Mouse (Mus musculus) kidney, embryonic 14.5 days (tissue): ENCODE results near the gene Zfp85. TPM values are rescaled to one million over a fixed set of nuclear protein-coding genes. Genes with fewer than 3 reads are reported as not detected.
"Not testable (repeated sequence)": the region's sequence is repeated elsewhere in the genome, so short reads cannot be mapped to it uniquely, and the experiment has no call there.

Experiments
- ATAC-seq: fragments of 200-750 bp; cut with Nextera tagmentation; 2 replicates; pipeline ENCODE4 v1.8.0; 2017; ENCODE audit warnings: moderate number of reproducible peaks, mild to moderate bottlenecking, moderate TSS enrichment, moderate library complexity; ENCODE audit not compliant: low FRiP score, low TSS enrichment
- H3K27ac ChIP-seq: fragments of 300-500 bp; sonication (generic); 2 replicates; pipeline ENCODE4 v1.5.1; 2014; ENCODE audit warnings: low read depth, mild to moderate bottlenecking, low read length, moderate library complexity, mixed read lengths
- H3K27me3 ChIP-seq: fragments of 300-500 bp; sonication (generic); 2 replicates; pipeline ENCODE4 v1.6.1; 2014; ENCODE audit warnings: mild to moderate bottlenecking, low read length; ENCODE audit not compliant: control insufficient read depth, insufficient read depth
- H3K36me3 ChIP-seq: fragments of 300-500 bp; sonication (generic); 2 replicates; pipeline ENCODE4 v1.6.1; 2014; ENCODE audit warnings: low read length, mixed read lengths; ENCODE audit not compliant: control insufficient read depth, insufficient read depth
- H3K4me1 ChIP-seq: fragments of 300-500 bp; sonication (generic); 2 replicates; pipeline ENCODE4 v1.6.1; 2014; ENCODE audit warnings: low read length, mixed read lengths; ENCODE audit not compliant: control insufficient read depth, insufficient read depth
- H3K4me2 ChIP-seq: fragments of 300-500 bp; sonication (generic); replicated peaks from 2 replicates; pipeline ENCODE4 v1.6.1; 2014; ENCODE audit warnings: low read depth, mild to moderate bottlenecking, low read length
- H3K4me3 ChIP-seq: fragments of 300-500 bp; sonication (generic); 2 replicates; pipeline ENCODE4 v1.5.1; 2014; ENCODE audit warnings: mild to moderate bottlenecking, low read length
- H3K9ac ChIP-seq: fragments of 300-500 bp; sonication (generic); 2 replicates; pipeline ENCODE4 v1.6.1; 2014; ENCODE audit warnings: low read depth, mild to moderate bottlenecking, low read length, moderate library complexity
- H3K9me3 ChIP-seq: fragments of 300-500 bp; sonication (generic); 2 replicates; pipeline ENCODE4 v1.6.1; 2016; ENCODE audit warnings: low read length; ENCODE audit not compliant: control insufficient read depth
- WGBS: fragments of 180-500 bp; shearing (Covaris S2); extraction: QIAGEN DNeasy Blood & Tissue Kit; methylation state at CpG from one replicate; pipeline ENCODE4 v1.1.7; 2014; 5-methylcytosine and 5-hydroxymethylcytosine counted together
- polyA plus RNA-seq: library from polyadenylated mRNA; unstranded; fragments of >200 nt; fragmentation: Nextera tagmentation; extraction: Ambion mirVana; gene quantifications from 2 replicates; pipeline ENCODE4 v1.2.1, GENCODE M21; 2014

The Zfp85 gene
- polyA plus RNA-seq, result 7.1 and 7.6 TPM in 2 replicates

DNA sequence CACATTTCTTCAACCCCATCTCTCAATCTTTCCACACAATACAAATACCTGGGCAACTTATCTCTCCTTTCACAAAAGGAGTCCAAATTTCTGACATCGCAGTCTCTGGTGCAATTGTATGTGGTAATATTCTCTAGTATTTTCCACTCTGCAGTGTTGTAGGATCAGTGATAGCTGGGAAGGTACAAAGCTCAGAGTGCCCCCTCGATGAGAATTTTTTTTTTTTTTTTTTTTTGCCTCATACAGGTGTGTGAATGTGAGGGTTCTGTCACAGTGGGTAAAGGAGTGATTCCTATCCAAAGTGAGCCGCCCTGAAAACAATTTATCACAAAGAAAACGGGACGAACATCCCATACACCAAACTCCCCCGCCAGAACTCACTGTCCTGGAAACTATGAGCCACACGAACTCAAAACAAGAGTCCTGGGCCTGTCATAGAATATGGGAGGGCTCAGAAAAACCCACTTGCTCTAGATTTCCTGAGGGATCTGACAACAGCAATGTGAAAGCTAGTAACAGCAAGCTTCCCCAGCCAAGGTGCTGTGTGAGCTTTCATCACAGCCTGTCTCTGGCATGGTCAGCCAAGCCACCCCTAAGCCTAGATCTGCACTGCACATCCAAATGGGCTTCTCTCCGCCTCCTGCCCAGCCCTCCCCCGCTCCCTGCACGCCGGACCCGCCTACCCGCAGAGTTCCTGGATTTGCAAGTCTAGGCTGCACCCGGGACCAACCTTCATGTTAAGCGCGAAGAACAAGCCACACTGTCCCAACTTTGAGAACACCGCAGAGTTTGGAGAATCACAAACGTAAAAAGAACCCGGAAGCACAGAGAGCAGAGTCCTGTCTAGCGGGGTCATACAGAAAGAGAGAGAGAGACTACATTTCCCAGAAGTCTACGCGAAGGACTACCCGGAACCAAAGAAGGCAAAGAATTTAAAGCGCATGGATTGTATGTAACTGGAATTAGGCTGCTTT is at the start of gene Zfp85:
Gene Zfp85 (minus strand): TSS at position 896 of the 974 bp plus-strand sequence.
- no peaks in the 10 kb centered on the region for H3K36me3 ChIP-seq
- H3K27ac ChIP-seq, result peak within 1 kb of the TSS; percentile 76; the same call in 1 of the 2 replicates
- WGBS, result 6% methylated on average over 24 of the region's 24 CpGs
- H3K4me1 ChIP-seq, result no peaks in the 10 kb centered on the region
- peak within 1 kb of the TSS; percentile 61 for H3K9ac ChIP-seq
- H3K9me3 ChIP-seq, result no peaks in the 10 kb centered on the region
- no peaks in the 10 kb centered on the region for H3K27me3 ChIP-seq
- ATAC-seq, result peak; percentile 97
- peak within 1 kb of the TSS; percentile 71 for H3K4me3 ChIP-seq
- H3K4me2 ChIP-seq, result peak within 1 kb of the TSS; percentile 41

DNA sequence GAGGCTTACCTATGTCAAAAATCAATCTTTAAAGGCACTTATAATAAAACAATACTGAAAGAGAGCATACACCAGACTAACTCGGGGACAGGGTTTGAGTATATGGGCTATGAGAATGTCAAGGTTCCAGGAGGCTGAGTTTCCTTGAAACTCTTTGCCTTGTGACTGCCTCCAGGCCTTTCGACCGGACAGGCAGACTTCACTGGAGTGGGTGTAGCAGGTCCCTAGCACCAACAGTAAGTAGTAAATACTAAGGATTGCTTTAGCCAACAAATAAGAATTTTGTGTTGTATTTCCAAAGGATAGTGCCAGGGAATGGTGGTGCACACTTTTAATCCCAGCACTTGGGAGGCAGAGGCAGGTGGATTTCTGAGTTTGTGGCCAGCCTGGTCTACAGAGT is 44.1 kb upstream of the Zfp85 start:
- not testable (repeated sequence) for H3K9ac ChIP-seq, H3K4me3 ChIP-seq, H3K9me3 ChIP-seq, ATAC-seq, H3K27ac ChIP-seq, H3K27me3 ChIP-seq, H3K4me1 ChIP-seq, H3K36me3 ChIP-seq, H3K4me2 ChIP-seq
- WGBS, result 89% methylated on average over 3 of the region's 3 CpGs

GRCm38 (mm10) chr13:67798618-67799017 is 43.6 kb upstream of the Zfp85 start:
- no peaks in the 10 kb centered on the region for H3K27me3 ChIP-seq
- H3K36me3 ChIP-seq, result no peaks in the 10 kb centered on the region
- no peak overlapping the region for H3K27ac ChIP-seq
- WGBS, result 76% methylated on average over 3 of the region's 3 CpGs
- no peak overlapping the region for H3K4me2 ChIP-seq
- no peak overlapping the region for H3K9ac ChIP-seq
- ATAC-seq, result no peak
- no peaks in the 10 kb centered on the region for H3K4me1 ChIP-seq
- no peaks in the 10 kb centered on the region for H3K9me3 ChIP-seq
- no peak overlapping the region for H3K4me3 ChIP-seq

- Histone ChIP-seq H3K4me3 (no peak overlapping the region), H3K27me3 (no peaks in the 10 kb centered on the region), H3K9ac (no peak overlapping the region), H3K4me1 (no peaks in the 10 kb centered on the region), H3K36me3 (no peaks in the 10 kb centered on the region), H3K4me2 (no peak overlapping the region), H3K9me3 (peaks cover 4% of the 10 kb centered on the region; the same call in 1 of the 2 replicates), H3K27ac (no peak overlapping the region)
- ATAC-seq, result no peak
- WGBS, result 97% methylated on average over 10 of the region's 10 CpGs
These were observed 37.0 kb upstream of the Zfp85 start for GRCm38 (mm10) chr13:67791921-67792455.

GRCm38 (mm10) chr13:67779265-67780221 is 24.5 kb upstream of the Zfp85 start, which contains the start of gene Zfp493:
TSS of gene Zfp493 (plus strand) at chr13:67779693.
- 0 out of 2 replicates have a peak, but pooled peaks cover 2% of the 10 kb centered on the region for H3K4me1 ChIP-seq
- H3K27ac ChIP-seq, result no peak within 1 kb of the TSS
- H3K36me3 ChIP-seq, result no peaks in the 10 kb centered on the region
- peak within 1 kb of the TSS; percentile 63 for H3K9ac ChIP-seq
- H3K9me3 ChIP-seq, result no peaks in the 10 kb centered on the region
- ATAC-seq, result peak; percentile 97
- WGBS, result 8% methylated on average over 26 of the region's 26 CpGs
- peak within 1 kb of the TSS; percentile 74 for H3K4me2 ChIP-seq
- peak within 1 kb of the TSS; percentile 77 for H3K4me3 ChIP-seq
- no peaks in the 10 kb centered on the region for H3K27me3 ChIP-seq

- Histone ChIP-seq H3K27ac (no peak overlapping the region), H3K4me3 (no peak overlapping the region), H3K27me3 (no peaks in the 10 kb centered on the region), H3K4me2 (no peak overlapping the region), H3K4me1 (no peaks in the 10 kb centered on the region), H3K9ac (no peak overlapping the region), H3K36me3 (no peaks in the 10 kb centered on the region), H3K9me3 (no peaks in the 10 kb centered on the region)
- ATAC-seq, result no peak
- WGBS, result 83% methylated on average over 2 of the region's 2 CpGs
These were observed 8.2 kb upstream of the Zfp85 start for GRCm38 (mm10) chr13:67763031-67763768.

DNA sequence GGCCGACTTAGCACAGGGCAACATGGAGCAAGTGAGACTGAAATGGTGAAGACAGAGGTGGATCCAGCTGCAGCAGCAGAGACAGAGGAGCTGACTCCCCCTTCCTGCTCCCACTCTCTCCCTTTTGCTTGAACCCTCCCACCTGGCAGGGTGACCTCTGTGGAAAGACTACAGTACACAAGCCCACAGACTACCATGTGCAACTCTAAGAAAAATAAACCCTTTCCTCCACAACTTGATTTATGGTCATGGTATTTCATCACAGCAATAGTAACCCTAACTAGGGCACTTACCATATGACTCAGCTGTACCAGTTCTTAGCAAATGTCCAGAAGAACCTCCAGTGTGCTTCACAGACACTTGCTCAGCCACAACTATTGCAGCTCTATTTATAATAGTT is 4.9 kb upstream of the Zfp85 start:
- no peaks in the 10 kb centered on the region for H3K36me3 ChIP-seq
- no peak for ATAC-seq
- no peaks in the 10 kb centered on the region for H3K27me3 ChIP-seq
- no peak overlapping the region for H3K27ac ChIP-seq
- no peak overlapping the region for H3K9ac ChIP-seq
- WGBS, result 68% methylated on average over 1 of the region's 1 CpGs
- H3K4me2 ChIP-seq, result no peak overlapping the region
- no peaks in the 10 kb centered on the region for H3K9me3 ChIP-seq
- no peak overlapping the region for H3K4me3 ChIP-seq
- H3K4me1 ChIP-seq, result no peaks in the 10 kb centered on the region

- no peak overlapping the region for H3K4me3 ChIP-seq
- no peaks in the 10 kb centered on the region for H3K4me1 ChIP-seq
- H3K36me3 ChIP-seq, result no peaks in the 10 kb centered on the region
- no peaks in the 10 kb centered on the region for H3K9me3 ChIP-seq
- ATAC-seq, result no peak
- H3K27ac ChIP-seq, result no peak overlapping the region
- no peak overlapping the region for H3K4me2 ChIP-seq
- 91% methylated on average over 6 of the region's 6 CpGs for WGBS
- H3K27me3 ChIP-seq, result no peaks in the 10 kb centered on the region
- H3K9ac ChIP-seq, result no peak overlapping the region
These were observed 733 bp upstream of the Zfp85 start for GRCm38 (mm10) chr13:67755761-67756160.
